8 mouse cellular contexts compared by ENCODE assay signal in genomic region chr2:28535650-28536049, GRCm38 (mm10). TPM values are rescaled to one million over a fixed set of nuclear protein-coding genes. Genes with fewer than 3 reads are reported as not detected.
A peak's percentile ranks its signal among the peaks of the same experiment; 100 is the strongest.
DNase-seq lines count a peak whose midpoint lies in the region; ATAC-seq lines count a peak whose summit lies in the region.

No protein-coding gene starts in this region.

- no peak overlapping the region for H3K4me3 ChIP-seq in kidney, embryonic 14.5 days (ENCODE audit: low read length)
- H3K4me3 ChIP-seq in embryonic facial prominence, embryonic 10.5 days: peak overlapping the region; percentile 72
- H3K4me3 ChIP-seq in hindbrain, embryonic 10.5 days: peak overlapping the region; percentile 75
- no peak overlapping the region for H3K4me3 ChIP-seq in midbrain, embryonic 12.5 days

- no peaks in the 10 kb centered on the region for H3K36me3 ChIP-seq in kidney, embryonic 14.5 days (ENCODE audit: control insufficient read depth, insufficient read depth, low read length)
- H3K36me3 ChIP-seq in embryonic facial prominence, embryonic 10.5 days (replicated peaks): peaks cover 18% of the 10 kb centered on the region
- H3K36me3 ChIP-seq in hindbrain, embryonic 10.5 days: peaks cover 11% of the 10 kb centered on the region
- peaks cover 3% of the 10 kb centered on the region; the same call in 1 of the 2 replicates for H3K36me3 ChIP-seq in midbrain, embryonic 12.5 days

- H3K9me3 ChIP-seq in kidney, embryonic 14.5 days (ENCODE audit: control insufficient read depth, low read length): no peaks in the 10 kb centered on the region
- no peaks in the 10 kb centered on the region for H3K9me3 ChIP-seq in embryonic facial prominence, embryonic 10.5 days
- H3K9me3 ChIP-seq in hindbrain, embryonic 10.5 days: no peaks in the 10 kb centered on the region
- H3K9me3 ChIP-seq in midbrain, embryonic 12.5 days: no peaks in the 10 kb centered on the region

- H3K27me3 ChIP-seq in kidney, embryonic 14.5 days (ENCODE audit: control insufficient read depth, insufficient read depth, low read length): no peaks in the 10 kb centered on the region
- no peaks in the 10 kb centered on the region for H3K27me3 ChIP-seq in embryonic facial prominence, embryonic 10.5 days (replicated peaks; ENCODE audit: low read depth, poor library complexity, severe bottlenecking)
- H3K27me3 ChIP-seq in hindbrain, embryonic 10.5 days (ENCODE audit: insufficient read depth, poor library complexity, severe bottlenecking): 0 out of 2 replicates have a peak, but pooled peaks cover 6% of the 10 kb centered on the region
- no peaks in the 10 kb centered on the region for H3K27me3 ChIP-seq in midbrain, embryonic 12.5 days

- H3K27ac ChIP-seq in kidney, embryonic 14.5 days (ENCODE audit: low read depth, low read length): no peak overlapping the region
- peak overlapping the region; percentile 89 for H3K27ac ChIP-seq in embryonic facial prominence, embryonic 10.5 days (replicated peaks)
- peak overlapping the region; percentile 89 for H3K27ac ChIP-seq in hindbrain, embryonic 10.5 days
- peak overlapping the region; percentile 76; the same call in 1 of the 2 replicates for H3K27ac ChIP-seq in midbrain, embryonic 12.5 days (replicated peaks)

- DNase-seq in kidney, postnatal 25 days: no peak
- peak; percentile 64 for DNase-seq in A20 (ENCODE audit: low read depth, low spot score)
- DNase-seq in embryonic facial prominence, embryonic 10.5 days (ENCODE audit: low spot score): peak; percentile 26
- DNase-seq in hindbrain, embryonic 10.5 days (ENCODE audit: low spot score): no peak
- no peak for DNase-seq in testis, postnatal 10 days (ENCODE audit: low spot score)
- DNase-seq in thymus, postnatal 36 days: no peak

- H3K4me1 ChIP-seq in kidney, embryonic 14.5 days (ENCODE audit: control insufficient read depth, insufficient read depth, low read length): peaks cover 52% of the 10 kb centered on the region
- peaks cover 99% of the 10 kb centered on the region for H3K4me1 ChIP-seq in embryonic facial prominence, embryonic 10.5 days
- peaks cover 99% of the 10 kb centered on the region for H3K4me1 ChIP-seq in hindbrain, embryonic 10.5 days (replicated peaks)
- peaks cover 95% of the 10 kb centered on the region for H3K4me1 ChIP-seq in midbrain, embryonic 12.5 days

- H3K9ac ChIP-seq in kidney, embryonic 14.5 days (ENCODE audit: low read depth, low read length): no peak overlapping the region
- H3K9ac ChIP-seq in midbrain, embryonic 12.5 days (replicated peaks): peak overlapping the region; percentile 72; the same call in 1 of the 2 replicates

- H3K4me2 ChIP-seq in kidney, embryonic 14.5 days (replicated peaks; ENCODE audit: low read depth, low read length): peak overlapping the region; percentile 84; the same call in 1 of the 2 replicates
- H3K4me2 ChIP-seq in midbrain, embryonic 12.5 days (replicated peaks): peak overlapping the region; percentile 86; the same call in 1 of the 2 replicates

- ATAC-seq in kidney, embryonic 14.5 days (ENCODE audit: low FRiP score, low TSS enrichment): no peak
- ATAC-seq in midbrain, embryonic 12.5 days (ENCODE audit: low FRiP score, low read depth): no peak

- WGBS in kidney, embryonic 14.5 days: 44% methylated on average over 7 of the region's 7 CpGs
- WGBS in embryonic facial prominence, embryonic 10.5 days: 33% methylated on average over 7 of the region's 7 CpGs
- WGBS in hindbrain, embryonic 10.5 days: 49% methylated on average over 7 of the region's 7 CpGs
- WGBS in midbrain, embryonic 12.5 days: 48% methylated on average over 7 of the region's 7 CpGs

RNA-seq across cellular contexts. Expression of gene Ralgds, which starts 22.7 kb away (rescaled TPM):
- polyA plus RNA-seq in kidney, embryonic 14.5 days (2014; fragmentation: Nextera tagmentation; extraction: Ambion mirVana): 23.7 and 26.6 TPM in 2 replicates
- polyA plus RNA-seq in embryonic facial prominence, embryonic 10.5 days (2016; fragmentation: Nextera tagmentation; extraction: Ambion mirVana): 36.7 and 44.2 TPM in 2 replicates
- polyA plus RNA-seq in hindbrain, embryonic 10.5 days (2016; fragmentation: Nextera tagmentation; extraction: Ambion mirVana): 48.5 and 67.5 TPM in 2 replicates
- polyA plus RNA-seq in midbrain, embryonic 12.5 days (2016; fragmentation: Nextera tagmentation; extraction: Ambion mirVana): 87.6 and 93.5 TPM in 2 replicates

RNA-seq across cellular contexts. Expression of gene Cel, which starts 27.6 kb away (rescaled TPM):
- polyA plus RNA-seq in kidney, embryonic 14.5 days (2014; fragmentation: Nextera tagmentation; extraction: Ambion mirVana): not detected in 2 replicates
- not detected in 2 replicates for polyA plus RNA-seq in embryonic facial prominence, embryonic 10.5 days (2016; fragmentation: Nextera tagmentation; extraction: Ambion mirVana)
- polyA plus RNA-seq in hindbrain, embryonic 10.5 days (2016; fragmentation: Nextera tagmentation; extraction: Ambion mirVana): not detected in 2 replicates
- not detected in 2 replicates for polyA plus RNA-seq in midbrain, embryonic 12.5 days (2016; fragmentation: Nextera tagmentation; extraction: Ambion mirVana)

RNA-seq across cellular contexts. Expression of gene Gm10134, which starts 29.8 kb away (rescaled TPM):
- polyA plus RNA-seq in kidney, embryonic 14.5 days (2014; fragmentation: Nextera tagmentation; extraction: Ambion mirVana): 2.7 and 9.9 TPM in 2 replicates
- polyA plus RNA-seq in embryonic facial prominence, embryonic 10.5 days (2016; fragmentation: Nextera tagmentation; extraction: Ambion mirVana): not detected in 2 replicates
- polyA plus RNA-seq in hindbrain, embryonic 10.5 days (2016; fragmentation: Nextera tagmentation; extraction: Ambion mirVana): 0.70 TPM in 1 of 2 replicates, not detected in the other
- polyA plus RNA-seq in midbrain, embryonic 12.5 days (2016; fragmentation: Nextera tagmentation; extraction: Ambion mirVana): 1.5 TPM in 1 of 2 replicates, not detected in the other

RNA-seq across cellular contexts. Expression of gene Gbgt1, which starts 39.0 kb away (rescaled TPM):
- polyA plus RNA-seq in kidney, embryonic 14.5 days (2014; fragmentation: Nextera tagmentation; extraction: Ambion mirVana): 2.7 and 3.5 TPM in 2 replicates
- polyA plus RNA-seq in embryonic facial prominence, embryonic 10.5 days (2016; fragmentation: Nextera tagmentation; extraction: Ambion mirVana): 0.22 TPM in 1 of 2 replicates, not detected in the other
- polyA plus RNA-seq in hindbrain, embryonic 10.5 days (2016; fragmentation: Nextera tagmentation; extraction: Ambion mirVana): 0.14 TPM in 1 of 2 replicates, not detected in the other
- 1.0 and 1.2 TPM in 2 replicates for polyA plus RNA-seq in midbrain, embryonic 12.5 days (2016; fragmentation: Nextera tagmentation; extraction: Ambion mirVana)

RNA-seq across cellular contexts. Expression of gene Gtf3c5, which starts 47.9 kb away (rescaled TPM):
- 31.1 and 35.8 TPM in 2 replicates for polyA plus RNA-seq in kidney, embryonic 14.5 days (2014; fragmentation: Nextera tagmentation; extraction: Ambion mirVana)
- 57.9 and 61.4 TPM in 2 replicates for polyA plus RNA-seq in embryonic facial prominence, embryonic 10.5 days (2016; fragmentation: Nextera tagmentation; extraction: Ambion mirVana)
- 59.8 and 61.0 TPM in 2 replicates for polyA plus RNA-seq in hindbrain, embryonic 10.5 days (2016; fragmentation: Nextera tagmentation; extraction: Ambion mirVana)
- polyA plus RNA-seq in midbrain, embryonic 12.5 days (2016; fragmentation: Nextera tagmentation; extraction: Ambion mirVana): 51.9 and 55.5 TPM in 2 replicates

Comparison
In these comparisons a context has a peak if more than half of its experiments do, and no peak if none do; other contexts are left out.
1. H3K4me3 ChIP-seq: peak in embryonic facial prominence, embryonic 10.5 days (single experiment) and hindbrain, embryonic 10.5 days (single experiment); none in kidney, embryonic 14.5 days (single experiment) and midbrain, embryonic 12.5 days (single experiment).
2. DNase-seq: peak in A20 (single experiment) and embryonic facial prominence, embryonic 10.5 days (single experiment); none in kidney, postnatal 25 days (0 of 2), hindbrain, embryonic 10.5 days (single experiment), testis, postnatal 10 days (single experiment) and thymus, postnatal 36 days (0 of 2).